Mouse (Mus musculus) brown adipose tissue, adult 24 weeks (tissue): ENCODE data around the gene Tctex1d1. TPM values are rescaled to one million over a fixed set of nuclear protein-coding genes. Genes with fewer than 3 reads are reported as not detected.

Experiments
- H3K27ac ChIP-seq: fragments of 200-500 bp; replicated peaks from 2 replicates; pipeline ENCODE4 v1.5.1; 2012; ENCODE audit warnings: low read depth, mild to moderate bottlenecking, low read length
- H3K4me1 ChIP-seq: fragments of 200-500 bp; 2 replicates; pipeline ENCODE4 v1.6.1; 2012; ENCODE audit warnings: low read length, mixed read lengths; ENCODE audit not compliant: control insufficient read depth, insufficient read depth, insufficient read length
- H3K4me3 ChIP-seq: fragments of 200-500 bp; 2 replicates; pipeline ENCODE4 v1.5.1; 2012; ENCODE audit warnings: low read depth, mild to moderate bottlenecking, low read length, moderate library complexity; ENCODE audit not compliant: insufficient read depth
- polyA plus RNA-seq: library from polyadenylated mRNA; stranded (reverse); fragments of >200 nt; gene quantifications from 2 replicates; pipeline ENCODE4 v1.2.4, GENCODE M21; 2012; ENCODE audit not compliant: missing spikeins, insufficient read depth, insufficient read length

Gene Tctex1d1
- not detected in 2 replicates for polyA plus RNA-seq

GRCm38 (mm10) chr4:102978440-102978839 is at the start of gene Tctex1d1:
Gene Tctex1d1 (plus strand): TSS chr4:102978606.
- H3K4me1 ChIP-seq: no peaks in the 10 kb centered on the region
- no peak within 1 kb of the TSS for H3K4me3 ChIP-seq
- H3K27ac ChIP-seq: no peak within 1 kb of the TSS

GRCm38 (mm10) chr4:102929491-102929890 is 48.9 kb upstream of the Tctex1d1 start:
- Histone ChIP-seq H3K4me3 (no peak overlapping the region), H3K4me1 (no peaks in the 10 kb centered on the region), H3K27ac (no peak overlapping the region)

GRCm38 (mm10) chr4:102930679-102931078 is 47.7 kb upstream of the Tctex1d1 start:
- H3K4me1 ChIP-seq: no peaks in the 10 kb centered on the region
- no peak overlapping the region for H3K4me3 ChIP-seq
- no peak overlapping the region for H3K27ac ChIP-seq

GRCm38 (mm10) chr4:102940266-102940665 is 38.1 kb upstream of the Tctex1d1 start:
- H3K27ac ChIP-seq: no peak overlapping the region
- no peak overlapping the region for H3K4me3 ChIP-seq
- no peaks in the 10 kb centered on the region for H3K4me1 ChIP-seq

- no peak overlapping the region for H3K4me3 ChIP-seq
- H3K4me1 ChIP-seq: no peaks in the 10 kb centered on the region
- no peak overlapping the region for H3K27ac ChIP-seq
Observed at GRCm38 (mm10) chr4:102940738-102941137, 37.7 kb upstream of the Tctex1d1 start.

GRCm38 (mm10) chr4:102944325-102944724 is 34.1 kb upstream of the Tctex1d1 start:
- no peak overlapping the region for H3K4me3 ChIP-seq
- H3K4me1 ChIP-seq: no peaks in the 10 kb centered on the region
- no peak overlapping the region for H3K27ac ChIP-seq

- H3K4me3 ChIP-seq: no peak overlapping the region
- H3K27ac ChIP-seq: no peak overlapping the region
- H3K4me1 ChIP-seq: no peaks in the 10 kb centered on the region
Observed at GRCm38 (mm10) chr4:102952476-102952875, 25.9 kb upstream of the Tctex1d1 start.

- Histone ChIP-seq H3K4me3 (no peak overlapping the region), H3K4me1 (no peaks in the 10 kb centered on the region), H3K27ac (no peak overlapping the region)
Observed at GRCm38 (mm10) chr4:102955294-102955956, 23.0 kb upstream of the Tctex1d1 start.

GRCm38 (mm10) chr4:102959409-102959808 is 19.0 kb upstream of the Tctex1d1 start:
- Histone ChIP-seq H3K4me1 (no peaks in the 10 kb centered on the region), H3K27ac (no peak overlapping the region), H3K4me3 (no peak overlapping the region)

- H3K27ac ChIP-seq: no peak overlapping the region
- no peaks in the 10 kb centered on the region for H3K4me1 ChIP-seq
- no peak overlapping the region for H3K4me3 ChIP-seq
Observed at GRCm38 (mm10) chr4:102964174-102964573, 14.2 kb upstream of the Tctex1d1 start.

- H3K4me1 ChIP-seq: no peaks in the 10 kb centered on the region
- no peak overlapping the region for H3K4me3 ChIP-seq
- H3K27ac ChIP-seq: no peak overlapping the region
Observed at GRCm38 (mm10) chr4:102967811-102968210, 10.6 kb upstream of the Tctex1d1 start.

- Histone ChIP-seq H3K4me3 (no peak overlapping the region), H3K4me1 (no peaks in the 10 kb centered on the region), H3K27ac (no peak overlapping the region)
Observed at GRCm38 (mm10) chr4:102969599-102969998, 8.8 kb upstream of the Tctex1d1 start.

GRCm38 (mm10) chr4:102971159-102971558 is 7.2 kb upstream of the Tctex1d1 start:
- H3K4me3 ChIP-seq: no peak overlapping the region
- H3K27ac ChIP-seq: no peak overlapping the region
- H3K4me1 ChIP-seq: no peaks in the 10 kb centered on the region

GRCm38 (mm10) chr4:102972071-102972470 is 6.3 kb upstream of the Tctex1d1 start:
- H3K27ac ChIP-seq: no peak overlapping the region
- no peak overlapping the region for H3K4me3 ChIP-seq
- no peaks in the 10 kb centered on the region for H3K4me1 ChIP-seq

GRCm38 (mm10) chr4:102974172-102974571 is 4.2 kb upstream of the Tctex1d1 start:
- H3K4me1 ChIP-seq: no peaks in the 10 kb centered on the region
- no peak overlapping the region for H3K4me3 ChIP-seq
- H3K27ac ChIP-seq: no peak overlapping the region
